Mouse (Mus musculus): ENCODE results near the gene Efcab2. TPM values are rescaled to one million over a fixed set of nuclear protein-coding genes. Genes with fewer than 3 reads are reported as not detected.

Efcab2 gene
- 3.3 and 6.2 TPM in 2 replicates for polyA plus RNA-seq (2014; fragmentation: Nextera tagmentation; extraction: Ambion mirVana)

DNA sequence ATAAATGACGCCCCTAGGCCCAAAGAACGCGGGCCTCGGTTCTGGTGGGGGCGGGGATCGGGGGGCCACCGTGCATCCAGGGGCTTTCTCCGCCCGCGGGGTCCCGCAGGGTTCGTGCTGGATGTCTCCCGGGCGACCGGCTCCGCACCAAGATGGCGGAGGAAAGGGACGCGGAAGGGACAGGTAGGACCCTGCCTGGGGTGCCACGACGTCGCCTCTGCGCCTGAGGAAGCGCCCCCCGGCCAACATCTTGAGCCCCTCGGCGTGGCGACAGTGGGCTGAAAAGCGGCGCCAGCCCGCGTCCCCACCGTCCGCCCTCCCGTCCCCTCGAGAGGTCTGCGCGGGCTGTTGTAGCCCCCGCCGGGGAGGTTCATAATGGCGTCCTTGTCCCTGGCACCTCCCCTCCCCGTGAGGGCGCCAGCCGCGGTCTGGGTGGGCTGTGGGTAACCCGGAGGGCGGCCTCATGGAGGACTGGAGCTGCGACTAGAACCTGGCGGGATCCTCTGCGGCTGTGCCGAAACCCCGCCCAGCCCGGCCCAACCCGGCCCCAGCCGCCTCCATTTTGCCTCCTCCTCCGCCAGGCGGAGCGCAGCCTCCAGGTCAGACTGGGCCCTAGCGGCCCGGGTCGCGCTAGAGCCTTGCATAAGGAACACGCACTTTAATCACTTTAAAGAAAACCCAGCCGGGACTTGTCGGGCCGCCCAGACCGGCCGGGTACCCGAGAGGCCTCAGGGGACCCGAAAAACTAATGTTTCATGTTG lies at the start of gene Efcab2:
Gene Efcab2, plus strand, starts transcription at position 135 of the 761 bp plus-strand sequence.
- peak; percentile 73 for TF ChIP-seq CTCF (IDR thresholded peaks at IDR 0.05; ENCODE audit: low read depth)
- under 1% methylated on average over 69 of the region's 70 CpGs for WGBS
- H3K9ac ChIP-seq, result peak within 1 kb of the TSS; percentile 98
- H3K36me3 ChIP-seq (ENCODE audit: insufficient read depth), result no peaks in the 10 kb centered on the region
- DNase-seq (peak; percentile 95), ATAC-seq (ENCODE audit: insufficient read depth) (peak; percentile 98)
- H3K27ac ChIP-seq (ENCODE audit: low read depth), result peak within 1 kb of the TSS; percentile 100
- H3K4me1 ChIP-seq (ENCODE audit: insufficient read depth), result no peaks in the 10 kb centered on the region
- H3K27me3 ChIP-seq (ENCODE audit: insufficient read depth, low read length), result no peaks in the 10 kb centered on the region
- no peaks in the 10 kb centered on the region for H3K9me3 ChIP-seq (ENCODE audit: low read depth, low read length)
- H3K4me3 ChIP-seq (ENCODE audit: low read depth, low read length), result peak within 1 kb of the TSS; percentile 72
- H3K4me2 ChIP-seq, result peak within 1 kb of the TSS; percentile 75

DNA sequence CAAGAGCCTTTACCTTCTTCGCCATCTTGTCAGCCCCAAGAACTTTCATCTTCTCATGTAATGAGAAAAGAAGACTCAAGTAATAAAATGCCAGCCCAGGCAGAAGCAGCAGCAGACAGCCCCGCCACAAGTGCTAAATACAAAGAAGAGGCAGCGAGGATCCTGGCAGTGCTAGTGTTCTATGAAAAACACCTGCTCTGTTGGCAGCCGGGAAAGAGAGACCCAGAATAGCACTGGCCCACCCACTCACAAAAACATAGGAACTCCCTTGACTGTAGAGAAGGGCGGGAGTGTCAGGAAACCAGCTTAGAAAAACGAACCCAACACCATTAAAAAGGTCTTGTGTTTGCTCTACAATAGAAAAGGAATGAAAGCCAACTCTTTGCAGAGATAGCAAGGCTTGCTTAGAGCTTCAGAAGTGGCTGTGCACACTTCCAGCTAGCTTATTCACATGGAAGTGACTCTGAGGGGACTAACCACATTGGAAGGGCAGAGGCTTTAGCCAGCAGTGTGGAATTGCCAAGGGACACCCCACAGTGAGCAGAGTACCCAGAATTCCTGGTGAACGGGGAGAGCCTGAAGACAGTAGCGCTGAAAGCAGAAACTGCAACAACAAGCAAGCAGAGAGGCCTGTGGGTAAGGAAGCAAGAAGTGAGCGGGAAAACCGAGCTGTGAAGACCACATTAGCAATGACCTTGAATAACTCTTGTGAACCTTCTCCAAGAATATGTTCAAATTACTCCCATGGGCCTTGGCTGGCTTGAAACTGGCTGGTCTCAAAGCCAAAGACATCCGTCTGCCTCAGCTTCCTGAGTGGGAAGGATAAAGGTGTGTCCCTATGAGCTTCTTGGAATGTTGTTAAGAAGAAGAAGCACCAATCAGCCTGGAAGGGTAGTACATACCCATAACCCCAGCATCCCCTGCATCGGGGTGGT lies 47.8 kb upstream of the Efcab2 start:
- Histone ChIP-seq H3K9me3 (ENCODE audit: low read depth, low read length) (no peaks in the 10 kb centered on the region), H3K27me3 (ENCODE audit: insufficient read depth, low read length) (no peaks in the 10 kb centered on the region), H3K4me3 (ENCODE audit: low read depth, low read length) (no peak overlapping the region), H3K9ac (no peak overlapping the region), H3K36me3 (ENCODE audit: insufficient read depth) (no peaks in the 10 kb centered on the region), H3K4me1 (ENCODE audit: insufficient read depth) (no peaks in the 10 kb centered on the region), H3K4me2 (no peak overlapping the region), H3K27ac (ENCODE audit: low read depth) (no peak overlapping the region)
- 60% methylated on average over 12 of the region's 12 CpGs for WGBS
- ATAC-seq (ENCODE audit: insufficient read depth) (no peak), DNase-seq (no peak)
- no peak for TF ChIP-seq CTCF (IDR thresholded peaks at IDR 0.05; ENCODE audit: low read depth)

DNA sequence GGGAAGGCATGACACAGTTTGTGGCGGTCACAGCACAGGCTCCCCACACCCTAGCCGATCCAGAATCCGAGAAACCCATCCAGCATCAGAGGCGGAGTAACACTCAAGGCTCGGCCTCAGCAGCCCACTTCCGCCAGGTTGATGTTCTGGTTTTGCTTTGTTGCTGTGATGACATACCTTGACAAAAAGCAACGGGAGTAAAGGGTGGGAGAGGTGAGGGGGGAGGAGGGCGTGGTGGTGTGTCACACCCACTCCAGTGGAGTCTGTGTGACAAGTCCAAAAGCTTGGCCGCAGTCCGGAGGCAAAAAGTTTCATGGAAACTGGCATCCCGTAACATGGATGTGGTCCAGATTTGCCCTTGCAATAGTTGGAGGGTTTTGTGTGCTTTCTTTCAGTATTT lies 45.6 kb upstream of the Efcab2 start:
- DNase-seq (no peak), ATAC-seq (ENCODE audit: insufficient read depth) (no peak)
- Histone ChIP-seq H3K36me3 (ENCODE audit: insufficient read depth) (no peaks in the 10 kb centered on the region), H3K27me3 (ENCODE audit: insufficient read depth, low read length) (no peaks in the 10 kb centered on the region), H3K4me1 (ENCODE audit: insufficient read depth) (no peaks in the 10 kb centered on the region), H3K9me3 (ENCODE audit: low read depth, low read length) (no peaks in the 10 kb centered on the region), H3K4me3 (ENCODE audit: low read depth, low read length) (no peak overlapping the region), H3K9ac (no peak overlapping the region), H3K4me2 (no peak overlapping the region), H3K27ac (ENCODE audit: low read depth) (no peak overlapping the region)
- TF ChIP-seq CTCF (IDR thresholded peaks at IDR 0.05; ENCODE audit: low read depth), result no peak
- WGBS, result 80% methylated on average over 11 of the region's 11 CpGs

DNA sequence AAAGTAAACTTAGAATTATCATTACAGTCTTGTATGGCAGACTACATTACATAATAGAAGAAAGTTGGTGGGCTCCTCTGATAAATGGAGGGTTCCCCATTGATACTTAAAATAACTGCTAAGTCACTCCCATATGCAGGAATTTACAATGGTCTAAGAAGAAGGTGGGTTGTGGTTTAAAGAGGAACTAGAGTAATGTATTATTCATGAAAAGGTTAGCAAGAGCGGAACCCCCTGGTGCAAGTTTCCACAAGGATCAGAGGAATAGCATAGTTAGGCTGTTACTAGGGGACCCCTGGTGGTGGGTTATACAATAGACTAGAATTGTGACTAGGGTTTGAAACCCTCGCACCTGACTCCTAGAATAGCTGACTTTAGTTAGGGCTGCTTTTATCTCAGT lies 45.2 kb upstream of the Efcab2 start:
- H3K9ac ChIP-seq, result no peak overlapping the region
- no peaks in the 10 kb centered on the region for H3K27me3 ChIP-seq (ENCODE audit: insufficient read depth, low read length)
- 87% methylated on average over 2 of the region's 2 CpGs for WGBS
- no peaks in the 10 kb centered on the region for H3K4me1 ChIP-seq (ENCODE audit: insufficient read depth)
- no peaks in the 10 kb centered on the region for H3K36me3 ChIP-seq (ENCODE audit: insufficient read depth)
- no peaks in the 10 kb centered on the region for H3K9me3 ChIP-seq (ENCODE audit: low read depth, low read length)
- no peak overlapping the region for H3K4me3 ChIP-seq (ENCODE audit: low read depth, low read length)
- ATAC-seq (ENCODE audit: insufficient read depth) (no peak), DNase-seq (peak; percentile 27)
- H3K4me2 ChIP-seq, result no peak overlapping the region
- H3K27ac ChIP-seq (ENCODE audit: low read depth), result no peak overlapping the region
- TF ChIP-seq CTCF (IDR thresholded peaks at IDR 0.05; ENCODE audit: low read depth), result peak; percentile 34

DNA sequence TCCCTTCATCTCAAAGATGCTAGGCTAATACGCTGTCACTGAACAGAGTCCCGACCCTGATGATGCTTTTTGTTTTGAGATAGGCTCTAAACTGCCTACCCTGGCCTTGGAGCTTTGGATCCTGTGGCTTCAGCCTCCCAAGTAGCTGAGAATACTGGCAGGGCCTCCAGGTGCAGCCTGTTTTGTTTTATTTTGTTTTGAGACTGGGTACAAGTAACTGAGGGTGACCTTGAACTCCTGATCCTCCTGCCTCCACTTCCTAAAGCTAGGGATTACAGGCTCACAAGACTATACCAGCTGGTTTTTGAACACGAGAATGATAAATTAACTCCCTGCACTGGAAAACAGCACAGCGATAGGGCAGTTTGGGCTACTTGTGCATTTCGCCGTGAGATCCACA lies 40.7 kb upstream of the Efcab2 start:
- Histone ChIP-seq H3K4me1 (ENCODE audit: insufficient read depth) (0 out of 2 replicates have a peak, but pooled peaks cover 2% of the 10 kb centered on the region), H3K9ac (no peak overlapping the region), H3K27me3 (ENCODE audit: insufficient read depth, low read length) (no peaks in the 10 kb centered on the region), H3K4me2 (no peak overlapping the region), H3K4me3 (ENCODE audit: low read depth, low read length) (no peak overlapping the region), H3K36me3 (ENCODE audit: insufficient read depth) (no peaks in the 10 kb centered on the region), H3K27ac (ENCODE audit: low read depth) (no peak overlapping the region), H3K9me3 (ENCODE audit: low read depth, low read length) (no peaks in the 10 kb centered on the region)
- 72% methylated on average over 6 of the region's 6 CpGs for WGBS
- no peak for ATAC-seq (ENCODE audit: insufficient read depth)
- no peak for TF ChIP-seq CTCF (IDR thresholded peaks at IDR 0.05; ENCODE audit: low read depth)
- no peak for DNase-seq

DNA sequence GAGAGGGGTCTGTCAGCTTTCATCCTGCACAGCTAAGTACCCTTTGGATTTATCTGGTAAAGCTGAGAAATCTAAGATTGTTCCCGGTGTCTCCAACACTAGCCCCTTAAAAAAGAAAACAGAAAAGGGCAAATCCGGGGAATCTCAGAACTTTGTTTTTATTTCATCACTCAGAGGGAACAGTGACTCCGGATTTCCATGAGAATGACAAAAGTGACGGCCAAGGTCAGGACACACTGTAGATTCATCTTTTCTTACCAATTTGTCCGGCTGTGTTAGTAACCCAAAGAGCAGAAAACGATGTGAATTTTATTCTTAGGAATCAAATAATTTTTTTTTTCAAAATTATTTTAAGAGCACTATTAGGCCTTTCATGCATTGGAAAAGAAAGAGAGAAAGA lies 37.8 kb upstream of the Efcab2 start:
- no peak for TF ChIP-seq CTCF (IDR thresholded peaks at IDR 0.05; ENCODE audit: low read depth)
- 52% methylated on average over 6 of the region's 6 CpGs for WGBS
- DNase-seq (no peak), ATAC-seq (ENCODE audit: insufficient read depth) (no peak)
- Histone ChIP-seq H3K4me1 (ENCODE audit: insufficient read depth) (0 out of 2 replicates have a peak, but pooled peaks cover 2% of the 10 kb centered on the region), H3K27me3 (ENCODE audit: insufficient read depth, low read length) (no peaks in the 10 kb centered on the region), H3K4me2 (peak overlapping the region; percentile 88), H3K4me3 (ENCODE audit: low read depth, low read length) (no peak overlapping the region), H3K9ac (peak overlapping the region; percentile 54; the same call in 1 of the 2 replicates), H3K36me3 (ENCODE audit: insufficient read depth) (no peaks in the 10 kb centered on the region), H3K9me3 (ENCODE audit: low read depth, low read length) (no peaks in the 10 kb centered on the region), H3K27ac (ENCODE audit: low read depth) (no peak overlapping the region; the same call in 1 of the 2 replicates)

All from lung, embryonic 14.5 days (tissue).